Mouse (Mus musculus): Measurements from ENCODE around the gene Trim50. TPM values are rescaled to one million over a fixed set of nuclear protein-coding genes. Genes with fewer than 3 reads are reported as not detected.
A peak's percentile ranks its signal among the peaks of the same experiment; 100 is the strongest.

Trim50 gene
- polyA plus RNA-seq, 1 experiment from 2014 or later = not detected

DNA sequence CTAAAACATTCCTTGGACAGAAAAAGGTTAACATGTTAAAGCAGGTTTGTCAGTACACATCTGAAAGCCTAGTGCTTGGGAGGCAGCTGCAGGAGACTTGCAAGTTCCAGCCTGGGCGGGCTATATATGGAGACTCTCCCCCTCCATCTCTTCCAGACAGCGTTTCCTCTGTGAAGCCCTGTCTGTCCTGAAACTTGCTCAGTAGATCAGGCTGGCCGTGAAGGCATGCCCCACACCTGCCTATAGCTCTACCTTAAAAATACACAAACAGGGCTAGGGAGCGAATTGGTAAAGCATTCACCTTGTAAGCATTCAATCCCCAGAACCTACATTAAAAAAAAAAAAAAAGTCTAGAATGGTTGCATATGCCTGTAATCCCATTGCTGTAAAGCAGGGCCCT, 23.6 kb upstream of the Trim50 start:
- Histone ChIP-seq H3K9me3 (replicated peaks; ENCODE audit: low read length) (no peaks in the 10 kb centered on the region), H3K36me3 (ENCODE audit: insufficient read depth, low read length) (no peaks in the 10 kb centered on the region), H3K27me3 (ENCODE audit: insufficient read depth, low read length) (no peaks in the 10 kb centered on the region), H3K9ac (ENCODE audit: low read depth, low read length) (no peak overlapping the region), H3K27ac (no peak overlapping the region), H3K4me3 (replicated peaks; ENCODE audit: low read depth, low read length) (no peak overlapping the region), H3K4me1 (replicated peaks; ENCODE audit: insufficient read depth, low read length) (no peaks in the 10 kb centered on the region), H3K4me2 (ENCODE audit: low read length) (no peak overlapping the region)
- no peak for DNase-seq (ENCODE audit: low spot score)
- 77% methylated on average over 4 of the region's 4 CpGs for WGBS
- ATAC-seq (replicated peaks; ENCODE audit: low FRiP score, low read depth) = no peak
- TF ChIP-seq CTCF (IDR thresholded peaks at IDR 0.05; ENCODE audit: low read depth) = no peak

DNA sequence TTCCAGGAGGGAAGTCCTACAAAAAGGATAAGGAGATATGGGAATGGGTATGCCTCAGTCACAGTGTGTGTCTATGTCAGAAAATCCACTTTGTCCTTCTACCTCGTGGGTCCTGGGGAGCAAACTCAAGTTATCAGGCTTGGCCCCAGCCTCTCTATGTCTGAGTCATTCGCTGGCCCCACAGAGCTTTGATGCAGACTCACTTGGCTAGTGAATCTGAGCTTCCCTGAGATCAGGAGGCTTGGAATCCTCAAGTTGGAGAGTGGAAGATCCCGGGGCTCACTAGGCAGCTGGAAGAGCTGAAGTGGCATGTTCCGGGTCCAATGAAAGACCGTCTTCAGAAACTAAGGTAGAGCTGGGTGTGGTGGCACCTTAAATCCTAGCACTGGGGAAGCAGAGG, 22.9 kb upstream of the Trim50 start:
- 88% methylated on average over 5 of the region's 5 CpGs for WGBS
- TF ChIP-seq CTCF (IDR thresholded peaks at IDR 0.05; ENCODE audit: low read depth) = no peak
- Histone ChIP-seq H3K9ac (ENCODE audit: low read depth, low read length) (no peak overlapping the region), H3K4me3 (replicated peaks; ENCODE audit: low read depth, low read length) (no peak overlapping the region), H3K36me3 (ENCODE audit: insufficient read depth, low read length) (no peaks in the 10 kb centered on the region), H3K4me1 (replicated peaks; ENCODE audit: insufficient read depth, low read length) (no peaks in the 10 kb centered on the region), H3K27me3 (ENCODE audit: insufficient read depth, low read length) (no peaks in the 10 kb centered on the region), H3K4me2 (ENCODE audit: low read length) (no peak overlapping the region), H3K9me3 (replicated peaks; ENCODE audit: low read length) (no peaks in the 10 kb centered on the region), H3K27ac (no peak overlapping the region)
- no peak for ATAC-seq (replicated peaks; ENCODE audit: low FRiP score, low read depth)
- DNase-seq (ENCODE audit: low spot score) = no peak

DNA sequence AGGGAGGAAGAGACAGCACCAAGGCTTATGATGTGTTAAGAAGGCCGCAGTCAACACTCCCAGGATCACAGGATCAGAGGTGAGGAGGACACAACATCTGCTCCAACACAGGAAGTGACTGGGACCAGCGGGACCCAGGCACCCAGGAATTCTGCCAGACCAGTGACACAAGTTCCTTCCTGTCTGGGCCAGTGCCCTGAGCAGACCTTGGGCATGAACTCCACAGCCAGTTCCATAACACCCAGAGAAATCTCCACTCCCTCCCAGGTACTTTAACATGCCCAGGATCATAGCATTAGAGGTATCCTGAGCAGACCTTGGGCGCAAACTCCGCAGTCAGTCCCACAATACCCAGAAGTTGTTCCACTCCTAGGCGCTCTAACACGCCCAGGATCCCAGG, 21.9 kb upstream of the Trim50 start:
- no peak overlapping the region for H3K4me2 ChIP-seq (ENCODE audit: low read length)
- H3K27me3 ChIP-seq (ENCODE audit: insufficient read depth, low read length) = no peaks in the 10 kb centered on the region
- no peak overlapping the region for H3K9ac ChIP-seq (ENCODE audit: low read depth, low read length)
- ATAC-seq (replicated peaks; ENCODE audit: low FRiP score, low read depth) = no peak
- no peak for TF ChIP-seq CTCF (IDR thresholded peaks at IDR 0.05; ENCODE audit: low read depth)
- H3K27ac ChIP-seq = no peak overlapping the region
- no peaks in the 10 kb centered on the region for H3K36me3 ChIP-seq (ENCODE audit: insufficient read depth, low read length)
- H3K9me3 ChIP-seq (replicated peaks; ENCODE audit: low read length) = no peaks in the 10 kb centered on the region
- H3K4me3 ChIP-seq (replicated peaks; ENCODE audit: low read depth, low read length) = no peak overlapping the region
- no peak for DNase-seq (ENCODE audit: low spot score)
- no peaks in the 10 kb centered on the region for H3K4me1 ChIP-seq (replicated peaks; ENCODE audit: insufficient read depth, low read length)
- WGBS = 78% methylated on average over 6 of the region's 6 CpGs

DNA sequence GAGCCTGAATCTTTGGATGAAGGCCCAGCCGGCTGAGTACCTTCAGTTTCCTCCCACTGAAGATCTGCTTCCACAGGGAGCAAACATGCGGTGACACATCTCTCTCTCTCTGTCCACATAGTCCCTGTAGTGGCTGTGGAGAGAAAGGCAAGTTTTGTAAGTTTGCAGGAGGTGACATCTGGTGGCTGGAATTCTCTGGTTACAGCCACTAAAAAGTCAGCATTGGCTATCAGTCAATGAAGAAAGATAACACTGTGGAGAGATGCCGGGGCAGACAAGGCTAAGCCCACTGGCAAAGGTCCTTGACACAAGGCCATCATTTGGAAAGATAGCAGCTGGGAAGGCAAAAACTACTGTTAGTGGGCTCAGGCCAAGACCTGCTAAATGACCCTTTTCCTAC, 15.5 kb upstream of the Trim50 start:
- H3K4me1 ChIP-seq (replicated peaks; ENCODE audit: insufficient read depth, low read length) = no peaks in the 10 kb centered on the region
- no peak overlapping the region for H3K27ac ChIP-seq
- no peaks in the 10 kb centered on the region for H3K36me3 ChIP-seq (ENCODE audit: insufficient read depth, low read length)
- 34% methylated on average over 3 of the region's 3 CpGs for WGBS
- no peak overlapping the region for H3K9ac ChIP-seq (ENCODE audit: low read depth, low read length)
- no peak overlapping the region for H3K4me3 ChIP-seq (replicated peaks; ENCODE audit: low read depth, low read length)
- no peak overlapping the region for H3K4me2 ChIP-seq (ENCODE audit: low read length)
- peak; percentile 64 for DNase-seq (ENCODE audit: low spot score)
- TF ChIP-seq CTCF (IDR thresholded peaks at IDR 0.05; ENCODE audit: low read depth) = peak; percentile 70
- ATAC-seq (replicated peaks; ENCODE audit: low FRiP score, low read depth) = no peak
- H3K9me3 ChIP-seq (replicated peaks; ENCODE audit: low read length) = no peaks in the 10 kb centered on the region
- no peaks in the 10 kb centered on the region for H3K27me3 ChIP-seq (ENCODE audit: insufficient read depth, low read length)

DNA sequence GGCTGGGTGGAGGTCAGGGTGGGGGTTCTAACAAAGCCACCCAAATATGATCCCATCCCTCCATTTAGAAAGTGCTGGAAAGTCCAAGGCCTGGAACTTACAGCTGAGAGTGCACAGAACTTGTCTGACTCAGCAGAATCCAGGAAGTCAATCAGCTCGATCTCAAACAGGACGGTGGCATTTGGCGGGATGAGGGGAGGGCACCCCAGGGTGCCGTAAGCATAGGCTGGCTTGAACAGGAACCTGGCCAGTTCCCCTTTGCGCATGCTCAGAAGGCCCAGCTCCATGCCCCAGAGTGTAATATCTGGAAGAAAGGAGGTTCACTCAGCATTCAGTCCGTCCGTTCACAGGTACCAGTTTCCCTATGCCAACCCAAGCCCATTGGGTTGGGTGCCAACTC, 7.1 kb upstream of the Trim50 start:
- 68% methylated on average over 7 of the region's 7 CpGs for WGBS

GRCm38 (mm10) chr5:135346430-135346829, 6.7 kb upstream of the Trim50 start:
- no peak overlapping the region for H3K4me2 ChIP-seq (ENCODE audit: low read length)
- no peak for ATAC-seq (replicated peaks; ENCODE audit: low FRiP score, low read depth)
- H3K4me1 ChIP-seq (replicated peaks; ENCODE audit: insufficient read depth, low read length) = no peaks in the 10 kb centered on the region
- H3K27ac ChIP-seq = no peak overlapping the region
- H3K4me3 ChIP-seq (replicated peaks; ENCODE audit: low read depth, low read length) = no peak overlapping the region
- H3K9ac ChIP-seq (ENCODE audit: low read depth, low read length) = no peak overlapping the region
- no peaks in the 10 kb centered on the region for H3K36me3 ChIP-seq (ENCODE audit: insufficient read depth, low read length)
- WGBS = 21% methylated on average over 1 of the region's 1 CpGs
- H3K27me3 ChIP-seq (ENCODE audit: insufficient read depth, low read length) = no peaks in the 10 kb centered on the region
- H3K9me3 ChIP-seq (replicated peaks; ENCODE audit: low read length) = no peaks in the 10 kb centered on the region; the same call in 1 of the 2 replicates
- TF ChIP-seq CTCF (IDR thresholded peaks at IDR 0.05; ENCODE audit: low read depth) = peak; percentile 64
- peak; percentile 26 for DNase-seq (ENCODE audit: low spot score)

More for the DNA sequence above, 7.1 kb upstream of the Trim50 start:
- Histone ChIP-seq H3K27me3 (ENCODE audit: insufficient read depth, low read length) (no peaks in the 10 kb centered on the region), H3K4me3 (replicated peaks; ENCODE audit: low read depth, low read length) (no peak overlapping the region), H3K27ac (no peak overlapping the region), H3K36me3 (ENCODE audit: insufficient read depth, low read length) (no peaks in the 10 kb centered on the region), H3K9me3 (replicated peaks; ENCODE audit: low read length) (no peaks in the 10 kb centered on the region; the same call in 1 of the 2 replicates), H3K9ac (ENCODE audit: low read depth, low read length) (no peak overlapping the region), H3K4me2 (ENCODE audit: low read length) (no peak overlapping the region), H3K4me1 (replicated peaks; ENCODE audit: insufficient read depth, low read length) (no peaks in the 10 kb centered on the region)
- TF ChIP-seq CTCF (IDR thresholded peaks at IDR 0.05; ENCODE audit: low read depth) = no peak
- no peak for DNase-seq (ENCODE audit: low spot score)
- no peak for ATAC-seq (replicated peaks; ENCODE audit: low FRiP score, low read depth)

- H3K4me1 ChIP-seq (replicated peaks; ENCODE audit: insufficient read depth, low read length) = no peaks in the 10 kb centered on the region
- H3K36me3 ChIP-seq (ENCODE audit: insufficient read depth, low read length) = no peaks in the 10 kb centered on the region
- no peak overlapping the region for H3K4me3 ChIP-seq (replicated peaks; ENCODE audit: low read depth, low read length)
- no peak overlapping the region for H3K4me2 ChIP-seq (ENCODE audit: low read length)
- TF ChIP-seq CTCF (IDR thresholded peaks at IDR 0.05; ENCODE audit: low read depth) = no peak
- no peak overlapping the region for H3K27ac ChIP-seq
- DNase-seq (ENCODE audit: low spot score) = no peak
- no peak overlapping the region for H3K9ac ChIP-seq (ENCODE audit: low read depth, low read length)
- no peak for ATAC-seq (replicated peaks; ENCODE audit: low FRiP score, low read depth)
- WGBS = 68% methylated on average over 4 of the region's 4 CpGs
- H3K27me3 ChIP-seq (ENCODE audit: insufficient read depth, low read length) = no peaks in the 10 kb centered on the region
- H3K9me3 ChIP-seq (replicated peaks; ENCODE audit: low read length) = no peaks in the 10 kb centered on the region; the same call in 1 of the 2 replicates
Observed at GRCm38 (mm10) chr5:135347511-135348011, 5.5 kb upstream of the Trim50 start.
